In genomic region chr2:163236057-163236456, GRCm38 (mm10) we compare ENCODE assay signal across 8 mouse cellular contexts. TPM values are rescaled to one million over a fixed set of nuclear protein-coding genes. Genes with fewer than 3 reads are reported as not detected.
DNase-seq lines count a peak whose midpoint lies in the region; ATAC-seq lines count a peak whose summit lies in the region.

No protein-coding gene starts in this region.

- no peaks in the 10 kb centered on the region for H3K9me3 ChIP-seq in kidney, embryonic 16.5 days (ENCODE audit: low read length)
- H3K9me3 ChIP-seq in forebrain, embryonic 16.5 days (ENCODE audit: control insufficient read depth, low read length): no peaks in the 10 kb centered on the region

- peaks cover 3% of the 10 kb centered on the region for H3K27me3 ChIP-seq in kidney, embryonic 16.5 days (ENCODE audit: insufficient read depth, low read length)
- H3K27me3 ChIP-seq in forebrain, embryonic 16.5 days (replicated peaks; ENCODE audit: control insufficient read depth, insufficient read depth, low read length): peaks cover 26% of the 10 kb centered on the region

- H3K27ac ChIP-seq in kidney, embryonic 16.5 days (ENCODE audit: low read length): no peak overlapping the region
- H3K27ac ChIP-seq in forebrain, embryonic 16.5 days (ENCODE audit: low read length): no peak overlapping the region

- WGBS in kidney, embryonic 16.5 days: 59% methylated on average over 7 of the region's 7 CpGs
- WGBS in forebrain, embryonic 16.5 days: 32% methylated on average over 7 of the region's 7 CpGs

- DNase-seq in kidney, postnatal 14 days: peak; percentile 7
- DNase-seq in NIH3T3 (ENCODE audit: low read depth): peak; percentile 36
- DNase-seq in lung, postnatal 25 days (ENCODE audit: low spot score): peak; percentile 24
- no peak for DNase-seq in gastrocnemius, postnatal 10 days
- no peak for DNase-seq in thymus, adult 18-20 months

- H3K4me1 ChIP-seq in kidney, embryonic 16.5 days (ENCODE audit: insufficient read depth, low read length): peaks cover 3% of the 10 kb centered on the region
- H3K4me1 ChIP-seq in forebrain, embryonic 16.5 days (replicated peaks; ENCODE audit: control insufficient read depth, insufficient read depth, low read length): peaks cover 50% of the 10 kb centered on the region

- ATAC-seq in kidney, embryonic 16.5 days (ENCODE audit: low FRiP score, low TSS enrichment): no peak
- ATAC-seq in forebrain, embryonic 16.5 days: peak; percentile 45
- ATAC-seq in megakaryocyte, adult 5-6 weeks (ENCODE audit: poor library complexity, severe bottlenecking): no peak

- H3K9ac ChIP-seq in kidney, embryonic 16.5 days (replicated peaks; ENCODE audit: low read length): no peak overlapping the region
- H3K9ac ChIP-seq in forebrain, embryonic 16.5 days (replicated peaks; ENCODE audit: low read depth, low read length): no peak overlapping the region

- no peak overlapping the region for H3K4me2 ChIP-seq in kidney, embryonic 16.5 days (replicated peaks; ENCODE audit: low read depth, low read length)
- no peak overlapping the region for H3K4me2 ChIP-seq in forebrain, embryonic 16.5 days (ENCODE audit: low read length)

- no peak overlapping the region for H3K4me3 ChIP-seq in kidney, embryonic 16.5 days (ENCODE audit: low read length)
- no peak overlapping the region for H3K4me3 ChIP-seq in forebrain, embryonic 16.5 days (replicated peaks; ENCODE audit: low read length)

- H3K36me3 ChIP-seq in kidney, embryonic 16.5 days (ENCODE audit: insufficient read depth, low read length): no peaks in the 10 kb centered on the region
- H3K36me3 ChIP-seq in forebrain, embryonic 16.5 days (ENCODE audit: control insufficient read depth, insufficient read depth): no peaks in the 10 kb centered on the region

RNA-seq across cellular contexts. Expression of gene Tox2, which starts 33.1 kb away (rescaled TPM):
- polyA plus RNA-seq in kidney, embryonic 16.5 days (2015; fragmentation: Nextera tagmentation; extraction: Ambion mirVana): 1.8 and 2.0 TPM in 2 replicates
- polyA plus RNA-seq in forebrain, embryonic 16.5 days (2015; fragmentation: Nextera tagmentation; extraction: Ambion mirVana): 17.6 and 22.9 TPM in 2 replicates
- total RNA-seq in gastrocnemius, postnatal 10 days (2021): 1 to 10 TPM in 1 of 2 experiments, under 1 TPM in 1; 0.42 to 1.6 TPM
- total RNA-seq in megakaryocyte, adult 5-6 weeks (2015): not detected in 2 replicates
- total RNA-seq in megakaryocyte, adult 5-6 weeks (2017): not detected in 2 replicates

Comparison
In these comparisons a context has a peak if more than half of its experiments do, and no peak if none do; other contexts are left out.
1. DNase-seq: peak in kidney, postnatal 14 days (single experiment), NIH3T3 (single experiment) and lung, postnatal 25 days (single experiment); none in gastrocnemius, postnatal 10 days (single experiment) and thymus, adult 18-20 months (0 of 2).